Mouse (Mus musculus): ENCODE results near the gene Hist1h2ac. TPM values are rescaled to one million over a fixed set of nuclear protein-coding genes. Genes with fewer than 3 reads are reported as not detected.

Gene Hist1h2ac
- total and polyA plus RNA-seq, 3 experiments, result 0.14 to 114 (median 0.97) TPM

GRCm38 (mm10) chr13:23717176-23717575 lies 33.4 kb upstream of the Hist1h2ac start:
- Histone ChIP-seq H3K79me2 (replicated peaks; ENCODE audit: control insufficient read depth, extremely low read depth, insufficient read depth, poor library complexity, severe bottlenecking) (no peaks in the 10 kb centered on the region), H3K4me2 (ENCODE audit: insufficient read depth, low read depth, poor library complexity, severe bottlenecking) (no peak overlapping the region), H3K9me3 (replicated peaks; ENCODE audit: low read length) (no peaks in the 10 kb centered on the region), H3K4me3 (replicated peaks in 1 of 3; ENCODE audit: low read depth in 2 of 3, low read length in 2 of 3, poor library complexity in 1 of 3) (no peak overlapping the region), H3K27ac (ENCODE audit: insufficient read depth, low read depth) (no peak overlapping the region), H3K9ac (ENCODE audit: insufficient read depth, low read depth) (no peak overlapping the region), H3K27me3 (replicated peaks) (no peaks in the 10 kb centered on the region), H3K36me3 (replicated peaks in 1 of 2; ENCODE audit: control insufficient read depth in 1 of 2, insufficient read depth in 1 of 2, low read length in 1 of 2) (no peaks in the 10 kb centered on the region), H3K4me1 (ENCODE audit: control insufficient read depth in 1 of 2, insufficient read depth in 2 of 2) (peaks cover 0 to 3% of the 10 kb centered on the region in 2 experiments; a peak in 1 of 4 replicates)
- DNase-seq (ENCODE audit: extremely low read depth), result no peak
- no peak for TF ChIP-seq NRF1 (IDR thresholded peaks at IDR 0.05; ENCODE audit: low read depth, low read length)
- TF ChIP-seq TCF12 (IDR thresholded peaks at IDR 0.05; ENCODE audit: low read depth, low read length), result no peak
- TF ChIP-seq MAX (IDR thresholded peaks at IDR 0.05; ENCODE audit: low read length), result no peak
- no peak for TF ChIP-seq NELFE (IDR thresholded peaks at IDR 0.05; ENCODE audit: low read depth, low read length)
- no peak for TF ChIP-seq PAX5 (IDR thresholded peaks at IDR 0.05; ENCODE audit: low read length)
- dilution Hi-C loops (cut with MboI; ENCODE audit: extremely low pct_ligation_motif_present, extremely low pct_unique_long_range_greater_than_20kb, low sequenced_read_pairs) (no loop called here), in situ Hi-C loops (cut with MboI; ENCODE audit: low pct_ligation_motif_present, low pct_unique_long_range_greater_than_20kb, low sequenced_read_pairs) (no loop called here)

DNA sequence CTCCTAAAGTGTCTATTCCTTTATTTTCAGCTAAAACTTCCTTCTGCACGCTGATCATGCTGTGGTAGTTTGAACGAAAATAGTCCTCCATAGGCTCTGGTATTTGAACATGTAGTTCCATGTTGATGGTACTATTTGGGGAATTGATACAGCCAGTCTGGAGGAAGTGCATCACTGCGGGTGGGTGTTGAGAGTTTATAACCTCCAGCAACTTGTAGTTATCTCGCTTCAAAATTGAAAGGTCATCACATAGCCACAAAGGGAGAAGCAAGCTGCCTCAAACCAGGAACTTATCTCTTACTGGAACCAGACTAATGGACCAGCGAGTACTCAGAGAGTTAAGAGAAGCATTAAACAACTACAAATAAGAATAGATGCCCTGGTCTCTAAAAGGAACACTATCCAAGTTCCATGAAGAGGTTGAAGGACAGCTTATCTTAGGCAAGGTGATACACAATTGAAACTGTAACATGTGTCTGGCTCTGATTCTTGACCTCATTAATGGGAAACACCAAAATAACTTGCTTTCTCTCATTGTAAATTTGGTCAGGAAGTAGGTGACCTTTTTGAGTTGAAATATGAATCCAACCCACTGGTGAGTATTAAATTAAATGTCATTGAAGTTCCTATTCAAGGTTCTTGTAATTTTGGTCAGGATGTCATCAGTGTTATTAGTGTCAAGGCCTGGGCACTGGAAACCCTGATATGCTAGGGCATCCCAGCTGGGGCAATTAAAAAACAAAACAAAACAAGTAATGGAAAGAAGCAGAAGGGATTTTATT lies 32.7 kb upstream of the Hist1h2ac start:
- TF ChIP-seq JUN (IDR thresholded peaks at IDR 0.05; ENCODE audit: insufficient read depth, low read depth, low read length), result no peak
- no peak for TF ChIP-seq CHD1 (IDR thresholded peaks at IDR 0.05; ENCODE audit: low read depth, low read length)
- no peak for TF ChIP-seq NELFE (IDR thresholded peaks at IDR 0.05; ENCODE audit: low read depth, low read length)
- no peak for TF ChIP-seq USF1 (IDR thresholded peaks at IDR 0.05; ENCODE audit: low read depth, low read length)
- TF ChIP-seq RAD21 (IDR thresholded peaks at IDR 0.05; ENCODE audit: low read depth, low read length), result no peak
- no peak for TF ChIP-seq USF2 (conservative IDR thresholded peaks at IDR 0.05; ENCODE audit: low read depth, low read length)
- no peak for TF ChIP-seq GABPA (IDR thresholded peaks at IDR 0.05; ENCODE audit: insufficient replicate concordance, low read depth, low read length)
- no peak for TF ChIP-seq ZC3H11A (IDR thresholded peaks at IDR 0.05; ENCODE audit: low read depth, low read length)
- TF ChIP-seq MYC (IDR thresholded peaks at IDR 0.05; ENCODE audit: low read depth, low read length), result no peak
- no peak for TF ChIP-seq BHLHE40 (IDR thresholded peaks at IDR 0.05; ENCODE audit: low read depth, low read length)
- no peak for TF ChIP-seq CHD2 (IDR thresholded peaks at IDR 0.05; ENCODE audit: low read length)
- TF ChIP-seq POLR2AphosphoS2 (IDR thresholded peaks at IDR 0.05; ENCODE audit: low read depth, low read length), result no peak
- TF ChIP-seq IRF4 (IDR thresholded peaks at IDR 0.05; ENCODE audit: low read depth, low read length), result no peak
- no peak for TF ChIP-seq E2F4 (IDR thresholded peaks at IDR 0.05; ENCODE audit: insufficient replicate concordance, low read depth, low read length)
- no peak for TF ChIP-seq MAFK (IDR thresholded peaks at IDR 0.05; ENCODE audit: insufficient replicate concordance, low read length)
- no peak for TF ChIP-seq TCF12 (IDR thresholded peaks at IDR 0.05; ENCODE audit: low read depth, low read length)
- TF ChIP-seq MAZ (IDR thresholded peaks at IDR 0.05; ENCODE audit: low read depth, low read length), result no peak
- TF ChIP-seq SMC3 (IDR thresholded peaks at IDR 0.05; ENCODE audit: low read depth, low read length), result no peak
- no peak for TF ChIP-seq POLR2A (IDR thresholded peaks at IDR 0.05; ENCODE audit: low read depth, low read length)
- TF ChIP-seq MEF2A (IDR thresholded peaks at IDR 0.05; ENCODE audit: borderline replicate concordance, low read depth, low read length), result no peak
- DNase-seq (ENCODE audit: extremely low read depth), result no peak
- Histone ChIP-seq H3K4me1 (ENCODE audit: control insufficient read depth in 1 of 2, insufficient read depth in 2 of 2) (peaks cover 0 to 3% of the 10 kb centered on the region in 2 experiments; a peak in 1 of 4 replicates), H3K27ac (ENCODE audit: insufficient read depth, low read depth) (no peak overlapping the region), H3K36me3 (replicated peaks in 1 of 2; ENCODE audit: control insufficient read depth in 1 of 2, insufficient read depth in 1 of 2, low read length in 1 of 2) (no peaks in the 10 kb centered on the region), H3K79me2 (replicated peaks; ENCODE audit: control insufficient read depth, extremely low read depth, insufficient read depth, poor library complexity, severe bottlenecking) (no peaks in the 10 kb centered on the region), H3K9me3 (replicated peaks; ENCODE audit: low read length) (no peaks in the 10 kb centered on the region), H3K4me2 (ENCODE audit: insufficient read depth, low read depth, poor library complexity, severe bottlenecking) (no peak overlapping the region), H3K9ac (ENCODE audit: insufficient read depth, low read depth) (no peak overlapping the region), H3K27me3 (replicated peaks) (no peaks in the 10 kb centered on the region), H3K4me3 (replicated peaks in 1 of 3; ENCODE audit: low read depth in 2 of 3, low read length in 2 of 3, poor library complexity in 1 of 3) (no peak overlapping the region)
- dilution Hi-C loops (cut with MboI; ENCODE audit: extremely low pct_ligation_motif_present, extremely low pct_unique_long_range_greater_than_20kb, low sequenced_read_pairs), result no loop called here
- in situ Hi-C loops (cut with MboI; ENCODE audit: low pct_ligation_motif_present, low pct_unique_long_range_greater_than_20kb, low sequenced_read_pairs), result no loop called here
